Mouse (Mus musculus): ENCODE data around the gene Serbp1. TPM values are rescaled to one million over a fixed set of nuclear protein-coding genes. Genes with fewer than 3 reads are reported as not detected.

Serbp1 gene
- polyA plus RNA-seq, 1 experiment from 2014 or later = 175 TPM

- no peak for DNase-seq (ENCODE audit: low spot score)
- Histone ChIP-seq H3K36me3 (ENCODE audit: insufficient read depth, low read length) (no peaks in the 10 kb centered on the region), H3K27ac (ENCODE audit: low read length) (no peak overlapping the region), H3K4me3 (ENCODE audit: low read depth, low read length) (no peak overlapping the region), H3K4me1 (ENCODE audit: insufficient read depth, low read depth, low read length) (no peaks in the 10 kb centered on the region), H3K9ac (replicated peaks; ENCODE audit: low read depth) (no peak overlapping the region), H3K4me2 (replicated peaks; ENCODE audit: low read depth, low read length) (no peak overlapping the region), H3K9me3 (ENCODE audit: low read length) (no peaks in the 10 kb centered on the region), H3K27me3 (replicated peaks; ENCODE audit: insufficient read depth, low read length) (no peaks in the 10 kb centered on the region)
- TF ChIP-seq CTCF (IDR thresholded peaks at IDR 0.05) (no peak), EP300 (IDR thresholded peaks at IDR 0.05) (no peak)
- WGBS = 53% methylated on average over 10 of the region's 10 CpGs
- ATAC-seq = no peak
Measured at GRCm38 (mm10) chr6:67303210-67303609, 65.2 kb downstream of the Serbp1 start.

GRCm38 (mm10) chr6:67308994-67309393 is 71.0 kb downstream of the Serbp1 start:
- Histone ChIP-seq H3K4me2 (replicated peaks; ENCODE audit: low read depth, low read length) (no peak overlapping the region), H3K9me3 (ENCODE audit: low read length) (no peaks in the 10 kb centered on the region), H3K36me3 (ENCODE audit: insufficient read depth, low read length) (no peaks in the 10 kb centered on the region), H3K4me3 (ENCODE audit: low read depth, low read length) (no peak overlapping the region), H3K27ac (ENCODE audit: low read length) (no peak overlapping the region), H3K27me3 (replicated peaks; ENCODE audit: insufficient read depth, low read length) (no peaks in the 10 kb centered on the region), H3K9ac (replicated peaks; ENCODE audit: low read depth) (no peak overlapping the region), H3K4me1 (ENCODE audit: insufficient read depth, low read depth, low read length) (no peaks in the 10 kb centered on the region)
- ATAC-seq (no peak), DNase-seq (ENCODE audit: low spot score) (no peak)
- TF ChIP-seq EP300 (IDR thresholded peaks at IDR 0.05) (no peak), CTCF (IDR thresholded peaks at IDR 0.05) (no peak)
- WGBS = 80% methylated on average over 3 of the region's 3 CpGs

- Histone ChIP-seq H3K36me3 (ENCODE audit: insufficient read depth, low read length) (no peaks in the 10 kb centered on the region), H3K27me3 (replicated peaks; ENCODE audit: insufficient read depth, low read length) (no peaks in the 10 kb centered on the region), H3K4me1 (ENCODE audit: insufficient read depth, low read depth, low read length) (no peaks in the 10 kb centered on the region), H3K9ac (replicated peaks; ENCODE audit: low read depth) (no peak overlapping the region), H3K9me3 (ENCODE audit: low read length) (no peaks in the 10 kb centered on the region), H3K4me2 (replicated peaks; ENCODE audit: low read depth, low read length) (no peak overlapping the region), H3K27ac (ENCODE audit: low read length) (no peak overlapping the region), H3K4me3 (ENCODE audit: low read depth, low read length) (no peak overlapping the region)
- no peak for TF ChIP-seq CTCF (IDR thresholded peaks at IDR 0.05)
- no peak for TF ChIP-seq EP300 (IDR thresholded peaks at IDR 0.05)
- DNase-seq (ENCODE audit: low spot score) = no peak
- 70% methylated on average over 3 of the region's 3 CpGs for WGBS
- ATAC-seq = no peak
Measured at GRCm38 (mm10) chr6:67309752-67310151, 71.8 kb downstream of the Serbp1 start.

GRCm38 (mm10) chr6:67314697-67315096 is 76.7 kb downstream of the Serbp1 start:
- Histone ChIP-seq H3K36me3 (ENCODE audit: insufficient read depth, low read length) (no peaks in the 10 kb centered on the region), H3K9ac (replicated peaks; ENCODE audit: low read depth) (no peak overlapping the region), H3K9me3 (ENCODE audit: low read length) (no peaks in the 10 kb centered on the region), H3K4me2 (replicated peaks; ENCODE audit: low read depth, low read length) (no peak overlapping the region), H3K27me3 (replicated peaks; ENCODE audit: insufficient read depth, low read length) (no peaks in the 10 kb centered on the region), H3K27ac (ENCODE audit: low read length) (no peak overlapping the region), H3K4me1 (ENCODE audit: insufficient read depth, low read depth, low read length) (no peaks in the 10 kb centered on the region), H3K4me3 (ENCODE audit: low read depth, low read length) (no peak overlapping the region)
- 55% methylated on average over 1 of the region's 1 CpGs for WGBS
- no peak for DNase-seq (ENCODE audit: low spot score)
- no peak for ATAC-seq
- TF ChIP-seq CTCF (IDR thresholded peaks at IDR 0.05) (no peak), EP300 (IDR thresholded peaks at IDR 0.05) (no peak)

GRCm38 (mm10) chr6:67317068-67317467 is 79.1 kb downstream of the Serbp1 start:
- TF ChIP-seq EP300 (IDR thresholded peaks at IDR 0.05) (no peak), CTCF (IDR thresholded peaks at IDR 0.05) (no peak)
- no peaks in the 10 kb centered on the region for H3K9me3 ChIP-seq (ENCODE audit: low read length)
- no peak overlapping the region for H3K27ac ChIP-seq (ENCODE audit: low read length)
- H3K27me3 ChIP-seq (replicated peaks; ENCODE audit: insufficient read depth, low read length) = no peaks in the 10 kb centered on the region
- no peak overlapping the region for H3K4me2 ChIP-seq (replicated peaks; ENCODE audit: low read depth, low read length)
- no peak overlapping the region for H3K9ac ChIP-seq (replicated peaks; ENCODE audit: low read depth)
- H3K4me1 ChIP-seq (ENCODE audit: insufficient read depth, low read depth, low read length) = no peaks in the 10 kb centered on the region
- ATAC-seq = no peak
- WGBS = 62% methylated on average over 5 of the region's 5 CpGs
- H3K4me3 ChIP-seq (ENCODE audit: low read depth, low read length) = no peak overlapping the region
- no peak for DNase-seq (ENCODE audit: low spot score)
- H3K36me3 ChIP-seq (ENCODE audit: insufficient read depth, low read length) = no peaks in the 10 kb centered on the region

- TF ChIP-seq EP300 (IDR thresholded peaks at IDR 0.05) = no peak
- no peak for TF ChIP-seq CTCF (IDR thresholded peaks at IDR 0.05)
- no peak overlapping the region for H3K27ac ChIP-seq (ENCODE audit: low read length)
- no peaks in the 10 kb centered on the region for H3K36me3 ChIP-seq (ENCODE audit: insufficient read depth, low read length)
- H3K4me1 ChIP-seq (ENCODE audit: insufficient read depth, low read depth, low read length) = no peaks in the 10 kb centered on the region
- no peak overlapping the region for H3K4me3 ChIP-seq (ENCODE audit: low read depth, low read length)
- DNase-seq (ENCODE audit: low spot score) = no peak
- no peak for ATAC-seq
- H3K9me3 ChIP-seq (ENCODE audit: low read length) = no peaks in the 10 kb centered on the region
- no peaks in the 10 kb centered on the region for H3K27me3 ChIP-seq (replicated peaks; ENCODE audit: insufficient read depth, low read length)
- H3K4me2 ChIP-seq (replicated peaks; ENCODE audit: low read depth, low read length) = no peak overlapping the region
- no peak overlapping the region for H3K9ac ChIP-seq (replicated peaks; ENCODE audit: low read depth)
- WGBS = 72% methylated on average over 8 of the region's 8 CpGs
Measured at GRCm38 (mm10) chr6:67317827-67318338, 79.9 kb downstream of the Serbp1 start.

- Histone ChIP-seq H3K4me3 (ENCODE audit: low read depth, low read length) (no peak overlapping the region), H3K9me3 (ENCODE audit: low read length) (no peaks in the 10 kb centered on the region), H3K27me3 (replicated peaks; ENCODE audit: insufficient read depth, low read length) (no peaks in the 10 kb centered on the region), H3K36me3 (ENCODE audit: insufficient read depth, low read length) (no peaks in the 10 kb centered on the region), H3K9ac (replicated peaks; ENCODE audit: low read depth) (no peak overlapping the region), H3K4me2 (replicated peaks; ENCODE audit: low read depth, low read length) (no peak overlapping the region), H3K27ac (ENCODE audit: low read length) (no peak overlapping the region), H3K4me1 (ENCODE audit: insufficient read depth, low read depth, low read length) (no peaks in the 10 kb centered on the region)
- DNase-seq (ENCODE audit: low spot score) = peak; percentile 76
- ATAC-seq = peak; percentile 75
- TF ChIP-seq CTCF (IDR thresholded peaks at IDR 0.05) (peak; percentile 85), EP300 (IDR thresholded peaks at IDR 0.05) (no peak)
- WGBS = 12% methylated on average over 10 of the region's 10 CpGs
Measured at GRCm38 (mm10) chr6:67318451-67318850, 80.5 kb downstream of the Serbp1 start.
